Mouse (Mus musculus): Measurements from ENCODE around the gene Rtkn. TPM values are rescaled to one million over a fixed set of nuclear protein-coding genes. Genes with fewer than 3 reads are reported as not detected.
A peak's percentile ranks its signal among the peaks of the same experiment; 100 is the strongest.

The Rtkn gene
- total RNA-seq (2021) = 10 to 100 TPM in 1 of 2 experiments, 1 to 10 TPM in 1; 5.1 to 14.0 TPM
- long read RNA-seq, experiment 1, partial matches to known transcripts = 3 of 11 reads
- long read RNA-seq, experiment 1, other reads (novel, unspliced or antisense) = 2 of 11 reads
- long read RNA-seq, experiment 2, partial matches to known transcripts = 1 of 2 reads
- long read RNA-seq, experiment 2, other reads (novel, unspliced or antisense) = 0 of 2 reads

GRCm38 (mm10) chr6:83134951-83135513 lies at the start of gene Rtkn:
Gene Rtkn, plus strand, starts transcription at chr6:83135463.
- no peak for DNase-seq

GRCm38 (mm10) chr6:83086121-83087035 lies 48.9 kb upstream of the Rtkn start, which contains the start of gene Lbx2:
Gene Lbx2, plus strand, starts transcription at chr6:83086367.
- DNase-seq = peak; percentile 57 to 66

GRCm38 (mm10) chr6:83087205-83087925 lies 47.9 kb upstream of the Rtkn start:
- peak; percentile 73 to 78 for DNase-seq

GRCm38 (mm10) chr6:83087926-83088260 lies 47.4 kb upstream of the Rtkn start:
- DNase-seq = no peak

- DNase-seq = peak; percentile 59 to 75
These were observed 42.7 kb upstream of the Rtkn start for GRCm38 (mm10) chr6:83092416-83093127.

- peak in 1 of 2 experiments; percentile 49 for DNase-seq
These were observed 39.3 kb upstream of the Rtkn start for GRCm38 (mm10) chr6:83095968-83096367.

- peak in 1 of 2 experiments; percentile 64 for DNase-seq
These were observed 36.9 kb upstream of the Rtkn start for GRCm38 (mm10) chr6:83098411-83098810.

GRCm38 (mm10) chr6:83101316-83101687 lies 34.0 kb upstream of the Rtkn start, which contains the start of the genes Ccdc142 and Gm42688:
Gene Ccdc142, plus strand, starts transcription at chr6:83101601.
Gene Gm42688, plus strand, starts transcription at chr6:83101617.
- DNase-seq = peak; percentile 92

GRCm38 (mm10) chr6:83101688-83102556 lies 33.3 kb upstream of the Rtkn start:
- peak; percentile 80 to 88 for DNase-seq

- no peak for DNase-seq
These were observed 32.1 kb upstream of the Rtkn start for GRCm38 (mm10) chr6:83103130-83103650.

- no peak for DNase-seq
These were observed 31.1 kb upstream of the Rtkn start for GRCm38 (mm10) chr6:83104158-83104557.

- DNase-seq = peak; percentile 87 to 89
These were observed 27.5 kb upstream of the Rtkn start for GRCm38 (mm10) chr6:83107566-83108400.

- peak; percentile 88 to 90 for DNase-seq
These were observed 26.2 kb upstream of the Rtkn start, which contains the start of gene Mrpl53 for GRCm38 (mm10) chr6:83108762-83109668. Gene Mrpl53, plus strand, starts transcription at chr6:83109040.

GRCm38 (mm10) chr6:83111510-83112136 lies 23.6 kb upstream of the Rtkn start:
- no peak for DNase-seq

GRCm38 (mm10) chr6:83115011-83115671 lies 20.1 kb upstream of the Rtkn start, which contains the start of gene Mogs:
Gene Mogs, plus strand, starts transcription at chr6:83115496.
- peak; percentile 98 to 99 for DNase-seq

- DNase-seq = peak in 1 of 2 experiments; percentile 23
These were observed 19.4 kb upstream of the Rtkn start for GRCm38 (mm10) chr6:83115682-83116372.

All from adrenal gland, postnatal 36 days (tissue).